Mouse (Mus musculus) heart, postnatal 10 days (tissue): ENCODE results near the gene Crlf1. TPM values are rescaled to one million over a fixed set of nuclear protein-coding genes. Genes with fewer than 3 reads are reported as not detected.

Experiments used
- DNase-seq, 2 experiments: peaks; one replicate each; pipeline ENCODE4 v3.0.0; 2021
- intact Hi-C: fragments of 180-260 bp; cut with DNase I; formaldehyde crosslinking; loops from one replicate; pipeline ENCODE4 v1.15.1; 2025
- total RNA-seq, 2 experiments: library from RNA; stranded (reverse); gene quantifications; 2 replicates each; pipeline ENCODE4 v1.2.3; 2021

Gene Crlf1
- total RNA-seq, 2 experiments from 2014 or later, result 0.38 to 0.72 TPM

- DNase-seq, result no peak
- intact Hi-C loops, result no loop called here
Measured at GRCm38 (mm10) chr8:70512253-70512903, 19.4 kb downstream of the Crlf1 start.

GRCm38 (mm10) chr8:70513441-70513840 is 20.5 kb downstream of the Crlf1 start:
- DNase-seq, result no peak
- intact Hi-C loops, result no loop called here

DNA sequence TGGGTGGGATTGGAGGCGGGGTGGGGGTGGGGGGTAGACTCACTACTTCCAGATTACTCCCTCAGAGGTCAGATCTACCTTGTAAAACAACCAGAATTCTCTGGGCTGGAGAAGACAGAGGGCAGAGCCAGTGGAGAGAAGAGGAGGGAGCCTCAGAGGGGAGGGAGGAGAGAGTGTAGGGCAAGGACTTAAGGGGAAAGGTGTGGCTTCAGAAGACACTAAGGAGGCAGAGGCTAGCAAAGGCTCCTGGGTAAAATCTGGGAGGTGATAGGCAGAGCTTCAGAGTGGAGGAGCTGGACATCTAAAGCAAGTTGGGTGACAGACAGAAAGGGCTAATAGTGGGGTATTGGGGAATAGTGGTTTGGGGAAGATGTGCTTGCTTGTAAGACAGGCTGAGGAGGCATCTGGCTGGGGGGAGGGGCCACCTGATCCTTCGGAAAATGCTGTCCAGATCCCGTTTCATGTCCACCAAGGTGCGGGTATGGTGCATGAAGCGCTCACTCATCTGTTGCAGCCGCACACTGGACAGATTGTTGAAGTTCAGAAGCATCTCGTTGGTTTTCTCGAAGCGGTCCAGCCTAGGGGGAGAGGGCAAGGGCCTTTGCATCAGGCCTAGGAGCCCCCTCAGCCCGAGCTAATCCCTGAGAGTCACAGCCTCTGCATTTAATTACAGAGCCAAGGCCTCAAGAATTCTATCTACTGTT is 25.1 kb downstream of the Crlf1 start:
- intact Hi-C loops, result no loop called here
- no peak for DNase-seq

GRCm38 (mm10) chr8:70519043-70519442 is 26.1 kb downstream of the Crlf1 start:
- no peak for DNase-seq
- intact Hi-C loops, result no loop called here

DNA sequence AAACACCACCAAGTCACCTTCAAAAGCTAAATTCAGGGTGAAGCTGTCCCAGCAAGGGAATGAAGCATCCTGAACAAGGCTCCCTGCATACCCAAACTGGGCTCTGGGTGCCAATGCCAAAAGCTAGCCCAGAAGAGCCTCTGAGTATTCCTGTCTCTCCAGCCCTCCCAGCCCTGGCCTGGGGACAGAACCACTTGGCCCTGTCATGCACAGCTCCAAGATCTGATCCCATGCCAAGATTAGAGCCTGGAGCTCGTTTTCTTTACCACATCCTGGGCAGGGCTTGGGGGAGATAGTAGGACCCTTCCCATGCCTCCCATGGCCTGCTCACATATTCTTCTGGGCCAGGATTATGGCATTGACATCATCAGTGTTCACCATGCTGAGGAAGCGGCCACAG is 26.6 kb downstream of the Crlf1 start:
- intact Hi-C loops, result loop anchor here (5.0 kb wide), 1 partner anchor 68 kb away; no protein-coding TSS in a partner anchor
- DNase-seq, result no peak

DNA sequence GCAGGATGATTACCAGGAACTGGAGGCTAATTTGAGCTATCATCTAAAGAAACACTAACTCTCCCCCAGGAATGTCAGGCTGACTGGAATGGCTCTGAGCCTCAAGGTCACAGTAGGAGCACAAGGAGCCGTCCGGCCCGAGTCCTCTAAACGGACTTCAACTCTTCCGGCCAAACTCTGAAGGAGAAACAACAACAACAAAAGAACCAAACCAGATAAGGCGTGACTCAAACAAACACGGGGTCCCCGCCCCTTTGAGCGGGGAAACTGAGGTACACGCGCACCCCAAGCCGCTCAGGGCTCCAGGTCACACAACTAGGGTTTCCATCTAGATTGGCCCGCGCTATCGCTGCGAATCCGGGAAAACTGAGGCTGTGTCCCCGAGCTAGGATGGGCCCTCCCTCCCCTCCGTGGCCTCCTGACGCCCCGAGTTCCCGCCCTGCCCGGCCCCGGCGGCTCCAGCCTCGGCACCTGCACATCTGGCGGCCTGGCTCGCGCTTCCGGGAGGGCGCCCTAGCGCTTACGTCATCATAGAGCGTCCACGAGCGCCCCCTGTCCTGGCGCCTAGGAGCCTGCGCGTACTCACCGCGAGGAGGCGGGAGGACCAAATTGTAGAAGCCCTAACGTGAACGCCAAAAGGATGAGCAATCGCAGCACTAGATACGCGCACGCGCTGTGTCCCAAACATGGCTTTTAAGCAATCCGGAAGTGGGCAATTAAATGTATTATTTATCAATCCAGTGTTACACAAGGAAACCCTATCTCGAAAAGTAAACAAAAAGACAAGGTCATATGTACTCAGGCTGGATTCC is 29.8 kb downstream of the Crlf1 start:
- peak; percentile 97 for DNase-seq
- intact Hi-C loops, result loop anchor here (5.0 kb wide), 1 partner anchor 65 kb away; no protein-coding TSS in a partner anchor

DNA sequence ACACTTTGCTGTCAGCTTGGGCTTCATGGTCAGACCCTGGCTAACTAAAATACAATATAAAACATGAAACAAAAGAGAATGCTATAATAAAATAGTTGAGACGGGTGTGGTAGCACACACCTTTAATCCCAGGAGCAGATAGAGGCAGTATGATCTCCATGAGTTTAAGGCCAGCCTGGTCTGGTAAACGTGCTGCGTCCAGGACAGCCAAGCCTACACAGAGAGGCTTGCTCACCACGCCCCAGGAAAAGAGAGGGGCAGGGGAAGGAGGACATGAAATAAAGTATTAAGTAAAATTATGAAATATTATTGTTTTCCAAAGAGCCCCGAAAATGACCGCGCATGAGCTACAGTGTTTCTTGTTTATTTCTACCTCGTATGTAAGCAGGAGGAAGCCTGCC is 34.2 kb downstream of the Crlf1 start:
- no peak for DNase-seq
- intact Hi-C loops, result no loop called here

- DNase-seq, result peak; percentile 99
- intact Hi-C loops, result no loop called here
Measured at GRCm38 (mm10) chr8:70527512-70528181, 34.7 kb downstream of the Crlf1 start, which contains the start of the genes Fkbp8 and Kxd1. TSS of gene Fkbp8 (plus strand) at chr8:70527724. TSS of gene Kxd1 (minus strand) at chr8:70527956.

DNA sequence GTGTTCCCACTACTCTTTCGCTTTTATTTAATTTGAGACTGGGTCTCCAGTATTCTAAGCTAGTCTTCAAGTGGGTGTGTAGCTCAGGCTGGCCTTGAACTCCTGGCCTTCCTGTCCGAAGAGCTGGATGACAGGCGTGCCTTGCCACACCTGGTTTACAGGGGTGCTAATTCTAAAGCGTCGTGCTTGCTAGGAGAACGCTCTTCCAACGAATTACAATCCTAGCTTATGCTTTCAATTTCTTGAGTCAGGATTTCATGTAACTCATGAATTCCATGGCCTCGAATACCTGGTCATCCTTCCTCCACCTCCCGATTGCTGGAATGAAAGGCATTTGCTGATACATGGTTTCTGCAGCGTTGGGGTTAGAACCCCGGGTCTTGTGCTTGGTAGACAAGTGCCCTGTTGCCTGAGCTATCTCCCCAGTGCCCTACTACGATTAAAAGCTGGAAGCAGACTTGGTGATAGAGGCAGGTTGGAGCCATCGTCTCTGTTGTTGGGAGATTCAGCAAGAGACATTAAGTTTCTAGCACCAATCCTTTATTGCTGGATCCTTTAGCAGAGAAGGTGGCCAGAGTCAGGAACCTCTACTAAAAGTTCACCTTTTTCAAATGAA is 35.3 kb downstream of the Crlf1 start:
- DNase-seq, result no peak
- intact Hi-C loops, result no loop called here

- intact Hi-C loops, result no loop called here
- DNase-seq, result no peak
Measured at GRCm38 (mm10) chr8:70529299-70529698, 36.3 kb downstream of the Crlf1 start.

DNA sequence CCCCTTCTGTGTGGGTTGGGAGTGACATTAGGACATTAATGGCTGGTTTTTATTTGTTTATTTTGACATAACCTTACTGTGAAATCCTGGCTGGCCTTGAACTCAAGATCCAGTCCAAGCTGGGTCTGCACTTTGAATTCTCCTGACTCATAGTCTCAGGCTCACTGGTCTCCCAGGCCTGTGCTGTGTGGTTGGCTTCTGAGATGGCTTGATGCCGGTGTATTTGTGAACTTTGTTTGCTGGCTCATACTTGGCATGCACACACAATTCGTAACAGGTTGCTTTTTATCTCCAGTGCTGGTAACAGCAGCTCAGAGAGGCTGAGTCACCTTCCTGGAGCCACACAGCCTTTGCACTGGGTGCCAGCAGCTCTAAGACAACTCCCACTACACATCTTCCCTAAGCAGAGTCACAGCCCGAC is 36.8 kb downstream of the Crlf1 start:
- intact Hi-C loops, result no loop called here
- no peak for DNase-seq

DNA sequence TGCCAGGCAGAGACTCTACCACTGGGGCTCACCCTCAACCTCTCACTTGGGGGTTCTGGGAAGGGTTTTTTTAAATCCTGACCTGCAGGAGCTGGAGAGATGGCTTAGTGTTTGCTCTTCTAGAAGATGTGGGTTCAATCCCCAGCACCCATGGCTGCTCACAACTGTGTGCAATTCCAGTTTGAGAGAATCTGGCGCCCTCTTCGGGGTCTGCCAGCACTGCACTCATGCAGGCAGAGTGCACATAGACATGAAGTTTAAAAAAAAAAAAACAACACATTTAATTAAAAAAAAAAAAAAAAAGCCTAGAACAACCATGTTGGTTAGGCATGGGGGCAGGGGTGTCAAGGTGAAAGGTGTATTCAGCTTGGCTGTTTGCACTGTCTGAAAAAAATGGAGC is 37.4 kb downstream of the Crlf1 start:
- no peak for DNase-seq
- intact Hi-C loops, result no loop called here

GRCm38 (mm10) chr8:70534281-70534680 is 41.3 kb downstream of the Crlf1 start:
- intact Hi-C loops, result no loop called here
- DNase-seq, result no peak

DNA sequence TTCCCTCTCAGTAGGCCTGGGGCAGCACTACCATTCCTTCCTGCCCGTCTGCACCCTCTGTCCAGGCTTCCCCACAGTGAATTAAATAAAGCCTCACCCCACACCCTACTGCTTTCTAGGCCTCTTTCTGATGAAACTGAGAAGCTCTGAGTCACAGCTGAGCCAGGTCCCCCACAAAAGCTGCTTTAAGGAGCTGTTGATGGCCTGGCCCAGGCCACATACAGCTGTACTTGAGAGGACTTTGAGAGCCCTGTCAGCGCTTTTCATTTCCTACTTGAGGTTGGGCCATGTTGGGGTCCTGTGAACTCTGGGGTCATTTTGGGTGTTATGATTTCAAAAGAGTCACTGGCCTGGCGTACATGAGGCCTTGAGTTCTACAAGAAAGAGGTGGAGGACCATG is 42.3 kb downstream of the Crlf1 start:
- no peak for DNase-seq
- intact Hi-C loops, result no loop called here

GRCm38 (mm10) chr8:70535701-70536100 is 42.7 kb downstream of the Crlf1 start:
- intact Hi-C loops, result no loop called here
- no peak for DNase-seq

DNA sequence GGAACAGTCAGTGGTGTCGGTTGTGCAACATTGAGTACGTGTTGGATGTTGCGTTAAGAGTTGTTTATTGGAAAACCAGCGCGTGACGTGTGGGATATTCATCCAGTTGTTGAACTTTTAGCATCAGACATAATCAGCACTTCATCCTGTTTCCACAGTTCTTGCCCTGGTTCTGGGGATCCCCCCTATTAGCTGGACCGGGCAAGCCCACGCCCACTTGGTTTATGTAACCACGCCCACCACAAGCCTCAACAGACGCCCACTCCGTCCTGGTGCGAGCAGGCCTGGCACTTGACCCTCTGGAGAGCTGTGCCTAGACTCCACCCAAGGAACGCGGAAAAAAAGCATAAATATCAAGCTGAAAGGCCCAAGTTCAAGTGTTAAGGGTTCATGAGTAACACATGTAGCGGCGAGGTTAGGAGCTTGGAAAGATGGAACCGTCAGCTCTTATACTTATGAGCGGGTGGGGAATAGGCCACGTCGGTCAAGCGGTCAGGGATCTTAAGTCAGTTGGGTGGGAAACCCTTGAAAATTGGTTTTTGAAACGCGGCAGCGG is 45.1 kb downstream of the Crlf1 start:
- intact Hi-C loops, result no loop called here
- DNase-seq, result peak; percentile 61 to 77

- DNase-seq, result peak; percentile 99 to 100
- intact Hi-C loops, result no loop called here
Measured at GRCm38 (mm10) chr8:70538633-70539076, 45.7 kb downstream of the Crlf1 start.

GRCm38 (mm10) chr8:70539077-70539813 is 46.3 kb downstream of the Crlf1 start, which contains the start of gene Ell:
TSS of gene Ell (plus strand) at chr8:70539457.
- peak; percentile 99 to 100 for DNase-seq
- intact Hi-C loops, result no loop called here

DNA sequence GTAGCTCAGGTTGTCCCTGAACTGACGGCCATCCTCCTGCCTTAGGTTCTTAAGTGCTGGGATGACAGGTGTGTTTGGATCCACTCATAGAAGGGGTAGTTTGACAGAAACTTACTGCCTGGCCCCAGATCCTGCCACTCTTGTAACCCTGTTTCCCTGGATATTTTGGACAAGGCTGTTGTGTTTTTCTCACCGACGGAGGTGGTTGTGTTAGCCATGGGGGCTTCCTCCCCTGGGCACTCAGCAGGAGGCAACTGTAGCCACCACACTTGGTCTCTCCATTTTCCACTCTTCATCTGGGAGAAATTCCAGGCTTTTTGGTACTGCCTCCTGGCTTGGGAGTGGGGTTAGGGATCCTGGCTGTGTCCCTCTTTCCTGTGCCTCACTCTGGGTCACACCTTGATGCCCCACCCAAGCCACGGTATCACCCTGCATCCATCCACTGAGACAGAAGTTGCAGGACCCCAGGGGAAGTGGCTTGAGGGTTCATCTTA is 47.1 kb downstream of the Crlf1 start:
- intact Hi-C loops, result no loop called here
- DNase-seq, result no peak
